Mouse (Mus musculus) kidney, embryonic 16.5 days (tissue): ENCODE measurements around the gene Cux1. TPM values are rescaled to one million over a fixed set of nuclear protein-coding genes. Genes with fewer than 3 reads are reported as not detected.

Experiments
- ATAC-seq: fragments of 200-750 bp; cut with Nextera tagmentation; 2 replicates; pipeline ENCODE4 v1.8.0; 2017; ENCODE audit warnings: moderate TSS enrichment; ENCODE audit not compliant: low FRiP score, low TSS enrichment
- H3K27ac ChIP-seq: fragments of 300-500 bp; sonication (generic); 2 replicates; pipeline ENCODE4 v1.5.1; 2014; ENCODE audit warnings: low read length
- H3K27me3 ChIP-seq: fragments of 300-500 bp; sonication (generic); 2 replicates; pipeline ENCODE4 v1.6.1; 2014; ENCODE audit warnings: low read length, control low read depth, mixed read lengths; ENCODE audit not compliant: insufficient read depth
- H3K36me3 ChIP-seq: fragments of 300-500 bp; sonication (generic); 2 replicates; pipeline ENCODE4 v1.6.1; 2014; ENCODE audit warnings: low read length, control low read depth, mixed read lengths; ENCODE audit not compliant: insufficient read depth
- H3K4me1 ChIP-seq: fragments of 300-500 bp; sonication (generic); 2 replicates; pipeline ENCODE4 v1.6.1; 2014; ENCODE audit warnings: low read length, control low read depth, mixed read lengths; ENCODE audit not compliant: insufficient read depth
- H3K4me2 ChIP-seq: fragments of 300-500 bp; sonication (generic); replicated peaks from 2 replicates; pipeline ENCODE4 v1.6.1; 2014; ENCODE audit warnings: low read depth, low read length
- H3K4me3 ChIP-seq: fragments of 300-500 bp; sonication (generic); 2 replicates; pipeline ENCODE4 v1.5.1; 2014; ENCODE audit warnings: mild to moderate bottlenecking, low read length
- H3K9ac ChIP-seq: fragments of 300-500 bp; sonication (generic); replicated peaks from 2 replicates; pipeline ENCODE4 v1.6.1; 2014; ENCODE audit warnings: low read length
- H3K9me3 ChIP-seq: fragments of 300-500 bp; sonication (generic); 2 replicates; pipeline ENCODE4 v1.6.1; 2016; ENCODE audit warnings: low read length, control low read depth
- WGBS: fragments of 180-500 bp; shearing (Covaris S2); extraction: QIAGEN DNeasy Blood & Tissue Kit; methylation state at CpG from one replicate; pipeline ENCODE4 v1.1.7; 2014; 5-methylcytosine and 5-hydroxymethylcytosine counted together
- polyA plus RNA-seq: library from polyadenylated mRNA; unstranded; fragments of >200 nt; fragmentation: Nextera tagmentation; extraction: Ambion mirVana; gene quantifications from 2 replicates; pipeline ENCODE4 v1.2.1, GENCODE M21; 2015

The Cux1 gene
- polyA plus RNA-seq, 1 experiment from 2014 or later, result 110 TPM

DNA sequence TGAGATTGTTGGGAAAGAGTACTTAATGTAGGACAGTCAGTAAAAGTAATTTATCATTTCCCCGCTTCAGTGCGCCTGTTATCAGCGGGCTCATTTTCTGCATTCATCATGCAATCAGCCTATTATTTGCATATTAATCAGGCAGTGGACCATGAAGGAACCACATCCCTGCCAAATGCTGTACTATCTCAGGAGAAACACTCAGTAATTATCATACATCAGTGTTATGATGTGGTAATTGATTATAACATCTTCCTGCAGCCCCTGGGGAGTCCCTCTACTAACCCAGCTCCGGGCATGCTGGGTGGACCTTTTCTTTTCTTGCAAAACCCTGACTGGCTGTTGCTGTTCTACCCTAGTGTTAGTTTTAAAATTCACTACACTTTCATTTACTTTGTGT lies 270.4 kb downstream of the Cux1 start:
- H3K9me3 ChIP-seq, result no peaks in the 10 kb centered on the region
- no peak for ATAC-seq
- H3K4me1 ChIP-seq, result no peaks in the 10 kb centered on the region
- H3K36me3 ChIP-seq, result peaks cover 44% of the 10 kb centered on the region
- no peak overlapping the region for H3K4me3 ChIP-seq
- no peaks in the 10 kb centered on the region for H3K27me3 ChIP-seq
- no peak overlapping the region for H3K9ac ChIP-seq
- no peak overlapping the region for H3K4me2 ChIP-seq
- no peak overlapping the region for H3K27ac ChIP-seq
- 80% methylated on average over 4 of the region's 4 CpGs for WGBS

DNA sequence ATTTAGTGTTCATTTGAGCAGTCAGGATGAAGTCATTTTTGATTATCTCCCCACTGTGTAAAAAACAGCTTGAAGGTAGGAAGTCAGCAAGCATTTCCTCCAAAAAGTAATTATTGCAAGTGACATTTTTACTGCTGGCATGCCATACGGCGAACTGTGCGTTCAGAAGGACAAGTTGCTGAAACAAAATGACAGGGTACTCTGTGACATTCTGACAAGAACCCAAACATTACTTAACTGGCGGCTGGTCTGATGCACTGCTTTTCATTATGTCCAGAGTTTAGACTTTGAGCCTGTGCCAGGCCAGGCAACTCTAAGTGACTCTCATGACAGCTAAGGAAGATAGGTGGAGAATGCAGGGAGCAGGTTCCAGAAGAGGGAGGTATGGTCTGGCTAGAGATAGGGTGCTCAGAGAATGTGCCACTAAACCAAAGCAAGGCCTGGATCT lies 274.3 kb downstream of the Cux1 start:
- WGBS, result 74% methylated on average over 4 of the region's 4 CpGs
- H3K36me3 ChIP-seq, result peaks cover 25% of the 10 kb centered on the region; the same call in 1 of the 2 replicates
- no peak for ATAC-seq

DNA sequence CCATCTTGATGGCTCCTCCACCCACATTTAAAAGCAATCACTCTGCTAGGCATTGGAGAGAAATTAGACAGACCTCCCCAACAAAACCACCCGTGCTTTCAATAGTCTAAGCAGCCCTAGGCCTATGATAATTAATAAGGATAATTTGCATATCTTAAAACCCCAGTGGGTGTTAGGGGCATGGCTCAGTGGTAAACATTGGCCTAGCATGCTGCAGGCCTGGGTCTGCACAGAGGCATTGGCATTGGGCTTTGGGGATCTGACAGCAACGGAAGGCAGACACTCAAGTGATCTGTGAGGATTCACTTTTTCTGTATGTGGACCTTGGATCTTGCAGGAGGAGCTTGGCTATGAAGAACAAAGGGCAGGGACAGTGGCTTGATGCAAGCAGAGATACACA lies 274.9 kb downstream of the Cux1 start:
- Histone ChIP-seq H3K4me2 (no peak overlapping the region), H3K4me1 (no peaks in the 10 kb centered on the region), H3K36me3 (peaks cover 23% of the 10 kb centered on the region; the same call in 1 of the 2 replicates), H3K4me3 (no peak overlapping the region), H3K9ac (no peak overlapping the region), H3K27me3 (no peaks in the 10 kb centered on the region), H3K9me3 (no peaks in the 10 kb centered on the region), H3K27ac (no peak overlapping the region)
- WGBS, result 82% methylated on average over 2 of the region's 2 CpGs
- ATAC-seq, result no peak

More for the DNA sequence above, 274.3 kb downstream of the Cux1 start:
- Histone ChIP-seq H3K27ac (no peak overlapping the region), H3K4me1 (no peaks in the 10 kb centered on the region), H3K27me3 (no peaks in the 10 kb centered on the region), H3K9ac (no peak overlapping the region), H3K4me2 (no peak overlapping the region), H3K4me3 (no peak overlapping the region), H3K9me3 (no peaks in the 10 kb centered on the region)

DNA sequence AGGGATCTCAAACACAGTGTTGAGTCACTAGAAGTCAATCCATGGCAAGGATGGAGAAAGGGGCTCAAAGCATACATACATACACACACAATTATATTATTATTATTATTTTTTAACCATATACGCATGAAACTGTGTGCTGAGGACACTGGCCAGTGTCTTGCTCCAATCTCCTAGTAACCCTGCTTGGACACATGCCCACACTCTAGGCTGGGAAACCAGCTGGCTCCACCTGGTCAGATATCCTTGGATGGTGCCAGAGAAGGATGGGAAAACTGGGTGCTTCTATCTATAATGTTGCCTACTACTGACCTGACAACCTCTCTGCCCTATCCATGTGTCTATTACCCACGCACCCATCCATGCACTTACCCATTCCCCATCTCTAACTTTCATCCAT lies 275.7 kb downstream of the Cux1 start:
- no peak for ATAC-seq
- H3K4me1 ChIP-seq, result no peaks in the 10 kb centered on the region
- 95% methylated on average over 2 of the region's 2 CpGs for WGBS

DNA sequence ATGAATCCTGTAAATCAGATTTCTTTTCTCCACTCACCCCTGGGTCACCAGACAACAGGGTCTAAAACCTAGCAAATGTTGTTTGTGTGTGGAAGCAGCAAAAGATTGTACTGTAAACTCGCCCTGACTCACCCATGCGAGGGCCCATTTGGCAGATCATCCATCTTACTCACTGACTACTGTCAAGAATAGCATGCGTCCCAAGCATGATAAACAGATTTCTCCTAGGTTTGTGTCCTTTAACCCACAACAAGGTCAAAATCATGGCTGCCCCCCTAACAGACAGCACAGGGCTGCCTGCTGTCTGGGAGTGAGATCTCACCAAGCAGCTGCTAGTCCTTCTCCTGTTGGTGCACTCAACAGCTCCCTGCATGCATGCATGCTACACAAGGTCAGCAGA lies 277.5 kb downstream of the Cux1 start:
- Histone ChIP-seq H3K36me3 (peaks cover 31% of the 10 kb centered on the region), H3K4me1 (no peaks in the 10 kb centered on the region), H3K4me2 (no peak overlapping the region), H3K27me3 (no peaks in the 10 kb centered on the region), H3K4me3 (no peak overlapping the region), H3K9ac (no peak overlapping the region), H3K27ac (no peak overlapping the region), H3K9me3 (no peaks in the 10 kb centered on the region)
- no peak for ATAC-seq
- WGBS, result 50% methylated on average over 3 of the region's 3 CpGs

More for the DNA sequence above, 275.7 kb downstream of the Cux1 start:
- Histone ChIP-seq H3K4me3 (no peak overlapping the region), H3K9me3 (no peaks in the 10 kb centered on the region), H3K36me3 (peaks cover 19% of the 10 kb centered on the region; the same call in 1 of the 2 replicates), H3K27me3 (no peaks in the 10 kb centered on the region), H3K9ac (no peak overlapping the region), H3K4me2 (no peak overlapping the region), H3K27ac (no peak overlapping the region)

DNA sequence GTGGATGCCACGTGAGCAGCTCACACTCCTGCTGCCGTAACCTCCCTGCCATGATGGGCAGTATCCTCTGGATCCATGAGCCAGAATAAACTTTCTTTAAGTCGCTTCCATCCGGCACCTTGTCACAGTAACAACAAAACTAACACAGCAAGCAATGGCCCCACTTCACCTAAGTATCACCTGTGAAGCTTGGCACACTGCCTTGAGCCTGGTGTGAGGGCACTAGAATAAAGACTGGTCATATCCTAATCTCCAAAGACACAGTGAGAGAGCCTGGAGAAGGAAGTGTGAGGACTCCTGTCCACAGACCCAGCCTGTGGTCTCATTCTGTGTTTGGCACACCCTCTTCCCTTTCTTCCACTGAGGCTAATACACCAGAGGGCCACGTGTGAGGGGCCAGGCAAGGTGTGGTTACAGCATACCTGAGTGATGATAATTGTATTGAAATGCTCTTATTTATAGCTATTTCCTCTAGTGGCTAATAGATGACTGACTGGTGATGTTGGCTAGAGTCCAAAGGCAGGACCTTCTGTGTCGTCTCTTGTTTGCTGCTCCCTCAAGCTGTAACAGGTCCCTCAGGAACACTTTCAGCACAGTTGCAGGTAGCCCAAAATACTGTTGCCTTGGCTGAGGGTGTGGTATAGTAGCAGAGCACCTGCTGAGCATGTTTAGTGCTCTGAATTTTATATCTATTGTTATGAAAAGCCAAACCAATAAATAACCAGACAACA lies 278.8 kb downstream of the Cux1 start:
- no peaks in the 10 kb centered on the region for H3K27me3 ChIP-seq
- ATAC-seq, result no peak
- H3K4me2 ChIP-seq, result no peak overlapping the region
- H3K4me3 ChIP-seq, result no peak overlapping the region
- peaks cover 30% of the 10 kb centered on the region for H3K36me3 ChIP-seq
- no peaks in the 10 kb centered on the region for H3K4me1 ChIP-seq
- no peak overlapping the region for H3K27ac ChIP-seq
- no peak overlapping the region for H3K9ac ChIP-seq
- 79% methylated on average over 6 of the region's 6 CpGs for WGBS
- no peaks in the 10 kb centered on the region for H3K9me3 ChIP-seq

DNA sequence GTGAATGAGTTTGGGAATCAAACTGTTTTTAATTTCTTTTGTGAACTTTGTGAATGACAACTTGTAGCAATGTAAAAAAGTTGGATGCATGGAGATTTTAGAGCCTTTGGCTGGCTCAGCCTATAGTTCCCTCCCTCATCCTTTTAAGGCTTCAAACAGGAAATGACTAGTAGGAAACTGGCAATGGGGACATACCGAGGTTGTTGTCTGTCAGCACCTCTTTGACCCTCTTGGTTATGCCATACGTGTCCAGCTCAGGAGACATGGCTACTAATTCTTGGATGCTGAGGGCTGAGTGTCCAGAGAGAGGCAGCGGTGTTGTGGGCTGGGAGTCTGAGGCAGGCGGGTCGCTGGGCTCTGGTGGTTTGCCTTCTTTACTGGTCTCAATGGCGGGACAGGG lies 280.7 kb downstream of the Cux1 start:
- WGBS, result 81% methylated on average over 6 of the region's 6 CpGs
- ATAC-seq, result no peak
- peaks cover 39% of the 10 kb centered on the region for H3K36me3 ChIP-seq

DNA sequence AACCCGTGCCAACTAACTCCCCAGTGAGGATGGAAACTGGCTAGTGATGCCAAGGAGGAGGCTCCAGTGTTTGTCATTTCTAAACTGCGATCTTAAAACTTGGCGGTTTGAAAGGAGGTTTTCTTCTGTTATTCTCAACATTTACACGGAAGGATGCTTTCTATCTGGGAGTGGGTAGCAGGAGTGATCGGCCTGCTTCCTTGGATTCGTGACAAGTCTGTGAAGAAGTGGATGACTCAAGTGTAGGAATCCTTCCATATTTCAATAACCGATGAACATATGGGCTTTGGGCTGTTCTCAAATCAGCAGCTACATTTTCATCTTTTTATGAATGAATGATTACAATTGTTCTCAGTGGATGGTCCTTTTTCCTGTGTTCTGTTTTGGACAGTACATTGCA lies 282.2 kb downstream of the Cux1 start:
- Histone ChIP-seq H3K27me3 (no peaks in the 10 kb centered on the region), H3K4me1 (no peaks in the 10 kb centered on the region), H3K9me3 (no peaks in the 10 kb centered on the region), H3K4me3 (no peak overlapping the region), H3K36me3 (peaks cover 47% of the 10 kb centered on the region), H3K9ac (no peak overlapping the region), H3K4me2 (no peak overlapping the region), H3K27ac (no peak overlapping the region)
- ATAC-seq, result no peak
- 88% methylated on average over 7 of the region's 7 CpGs for WGBS

More for the DNA sequence above, 280.7 kb downstream of the Cux1 start:
- no peak overlapping the region for H3K27ac ChIP-seq
- H3K4me2 ChIP-seq, result no peak overlapping the region
- no peak overlapping the region for H3K9ac ChIP-seq
- H3K9me3 ChIP-seq, result no peaks in the 10 kb centered on the region
- no peaks in the 10 kb centered on the region for H3K27me3 ChIP-seq
- H3K4me1 ChIP-seq, result no peaks in the 10 kb centered on the region
- no peak overlapping the region for H3K4me3 ChIP-seq

DNA sequence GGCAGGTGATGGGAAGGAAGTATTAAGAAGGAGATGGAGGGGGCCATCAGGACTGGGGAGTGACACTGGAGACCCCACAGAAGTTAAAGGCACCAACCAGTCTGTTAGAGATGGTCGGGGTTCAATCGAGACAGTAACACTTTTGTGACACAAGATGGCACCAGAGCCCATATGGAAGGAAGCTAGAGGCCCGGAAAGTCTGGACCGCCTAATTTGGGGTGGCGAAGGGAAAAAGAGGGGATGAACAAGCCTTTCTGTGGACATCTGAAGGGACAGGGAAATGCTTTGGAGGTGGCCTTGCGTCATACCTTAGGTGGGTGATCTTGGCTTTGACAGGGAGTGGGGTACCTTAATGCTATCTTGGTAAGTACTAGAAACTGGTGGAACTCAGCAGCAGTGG lies 285.9 kb downstream of the Cux1 start:
- WGBS, result 58% methylated on average over 6 of the region's 6 CpGs
- H3K36me3 ChIP-seq, result peaks cover 75% of the 10 kb centered on the region
- H3K27me3 ChIP-seq, result no peaks in the 10 kb centered on the region
- H3K4me2 ChIP-seq, result no peak overlapping the region
- no peak for ATAC-seq
- H3K9ac ChIP-seq, result no peak overlapping the region
- no peaks in the 10 kb centered on the region for H3K9me3 ChIP-seq
- H3K4me3 ChIP-seq, result no peak overlapping the region
- no peaks in the 10 kb centered on the region for H3K4me1 ChIP-seq
- no peak overlapping the region for H3K27ac ChIP-seq

DNA sequence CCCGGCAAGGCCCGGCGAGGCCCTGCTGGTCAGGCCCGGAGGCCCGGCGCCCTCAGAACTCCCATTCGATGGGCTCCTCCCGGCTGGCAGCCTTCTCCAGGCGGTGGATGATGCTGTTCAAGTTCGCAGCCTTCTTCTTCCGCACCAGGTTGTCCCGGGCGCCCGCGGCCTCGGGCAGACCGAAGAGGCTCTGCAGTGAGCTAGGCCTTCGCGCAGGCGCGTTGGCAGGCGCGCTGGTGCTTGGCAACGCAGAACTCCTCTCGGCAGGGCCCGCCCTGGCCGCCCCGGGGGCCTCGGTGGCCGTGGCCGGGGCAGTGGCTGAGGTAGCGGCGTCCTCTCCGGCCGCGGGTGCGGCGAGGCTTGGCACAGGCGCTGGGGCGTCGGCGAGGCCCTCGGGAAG lies 292.6 kb downstream of the Cux1 start:
- Histone ChIP-seq H3K9me3 (no peaks in the 10 kb centered on the region), H3K4me2 (no peak overlapping the region), H3K4me3 (no peak overlapping the region), H3K4me1 (peaks cover 8% of the 10 kb centered on the region; the same call in 1 of the 2 replicates), H3K27me3 (no peaks in the 10 kb centered on the region), H3K9ac (no peak overlapping the region), H3K36me3 (peaks cover 68% of the 10 kb centered on the region), H3K27ac (no peak overlapping the region)
- WGBS, result 92% methylated on average over 38 of the region's 43 CpGs
- ATAC-seq, result no peak
